Mouse (Mus musculus) brain, embryonic 14.5 days (tissue): ENCODE results near the gene Zfp692. TPM values are rescaled to one million over a fixed set of nuclear protein-coding genes. Genes with fewer than 3 reads are reported as not detected.
A peak's percentile ranks its signal among the peaks of the same experiment; 100 is the strongest.
"Not testable (repeated sequence)": the region's sequence is repeated elsewhere in the genome, so short reads cannot be mapped to it uniquely, and the experiment has no call there.

ENCODE experiments used
- DNase-seq: peaks from one replicate; pipeline ENCODE4 v3.0.0-alpha.2; 2011; ENCODE audit warnings: low read depth
- CTCF ChIP-seq: fragments of 200-500 bp; IDR thresholded peaks from 2 replicates; pipeline ENCODE4 v1.5.1; 2012; ENCODE audit warnings: inconsistent platforms, mild to moderate bottlenecking, moderate library complexity, borderline replicate concordance; ENCODE audit not compliant: insufficient read depth, insufficient read length; ENCODE audit errors: extremely low read depth
- POLR2A ChIP-seq: fragments of 200-500 bp; IDR thresholded peaks from 2 replicates; pipeline ENCODE4 v1.6.1; 2012; ENCODE audit warnings: mild to moderate bottlenecking, inconsistent platforms, borderline replicate concordance; ENCODE audit not compliant: poor library complexity, insufficient read depth, insufficient read length, severe bottlenecking; ENCODE audit errors: extremely low read depth
- polyA plus RNA-seq: library from polyadenylated mRNA; depleted of rRNA; stranded (reverse); fragments of >200 nt; gene quantifications from 2 replicates; pipeline ENCODE4 v1.2.3, GENCODE M21; 2012

Gene Zfp692
- polyA plus RNA-seq, 1 experiment: 43.0 TPM

- TF ChIP-seq POLR2A (no peak), CTCF (no peak)
These were observed 16.7 kb upstream of the Zfp692 start for GRCm38 (mm10) chr11:58289992-58290682.

GRCm38 (mm10) chr11:58290812-58291211, 16.1 kb upstream of the Zfp692 start:
- no peak for DNase-seq

More at GRCm38 (mm10) chr11:58289992-58290682, 16.7 kb upstream of the Zfp692 start:
- DNase-seq: no peak

GRCm38 (mm10) chr11:58292791-58293190, 14.1 kb upstream of the Zfp692 start:
- DNase-seq: no peak
- TF ChIP-seq CTCF (no peak), POLR2A (no peak)

More at GRCm38 (mm10) chr11:58290812-58291211, 16.1 kb upstream of the Zfp692 start:
- TF ChIP-seq CTCF: no peak
- no peak for TF ChIP-seq POLR2A

GRCm38 (mm10) chr11:58297396-58297795, 9.5 kb upstream of the Zfp692 start:
- TF ChIP-seq CTCF: no peak
- no peak for TF ChIP-seq POLR2A

GRCm38 (mm10) chr11:58301057-58301456, 5.8 kb upstream of the Zfp692 start:
- TF ChIP-seq CTCF (peak; percentile 82; the same call in 1 of the 2 replicates), POLR2A (no peak)
- DNase-seq: peak; percentile 88

More at GRCm38 (mm10) chr11:58297396-58297795, 9.5 kb upstream of the Zfp692 start:
- DNase-seq: no peak

- TF ChIP-seq POLR2A (peak; percentile 16; the same call in 1 of the 2 replicates), CTCF (peak; percentile 78)
- peak; percentile 98 for DNase-seq
These were observed 4.8 kb upstream of the Zfp692 start for GRCm38 (mm10) chr11:58301837-58302754.

GRCm38 (mm10) chr11:58302774-58303445, 4.0 kb upstream of the Zfp692 start:
- DNase-seq: no peak
- TF ChIP-seq POLR2A (no peak), CTCF (no peak)

- DNase-seq: peak; percentile 29
- TF ChIP-seq POLR2A: no peak
- TF ChIP-seq CTCF: no peak
These were observed 3.3 kb upstream of the Zfp692 start for GRCm38 (mm10) chr11:58303594-58303993.

GRCm38 (mm10) chr11:58305299-58305698, 1.6 kb upstream of the Zfp692 start:
- not testable (repeated sequence) for DNase-seq

- TF ChIP-seq POLR2A (peak; percentile 10; the same call in 1 of the 2 replicates), CTCF (no peak)
- peak; percentile 72 for DNase-seq
These were observed 677 bp downstream of the Zfp692 start for GRCm38 (mm10) chr11:58307411-58308080.

- no peak for TF ChIP-seq POLR2A
- no peak for TF ChIP-seq CTCF
- no peak for DNase-seq
These were observed 1.8 kb downstream of the Zfp692 start for GRCm38 (mm10) chr11:58308661-58309060.

GRCm38 (mm10) chr11:58314069-58314468, 7.2 kb downstream of the Zfp692 start:
- TF ChIP-seq CTCF: no peak
- no peak for TF ChIP-seq POLR2A
- peak; percentile 30 for DNase-seq
